ENCODE assay signal across 8 mouse cellular contexts in genomic region chr9:48834006-48834405, GRCm38 (mm10). TPM values are rescaled to one million over a fixed set of nuclear protein-coding genes. Genes with fewer than 3 reads are reported as not detected.
DNase-seq lines count a peak whose midpoint lies in the region; ATAC-seq lines count a peak whose summit lies in the region.

No protein-coding gene starts in this region.

- intact Hi-C loops in heart, postnatal 14 days (cut with DNase I), result loop anchor here (5.0 kb wide), 1 partner anchor 47 kb away; no protein-coding TSS in a partner anchor

- peaks cover 75% of the 10 kb centered on the region for H3K27me3 ChIP-seq in heart, embryonic 11.5 days (ENCODE audit: control insufficient read depth, insufficient read depth, low read length)
- peaks cover 90% of the 10 kb centered on the region for H3K27me3 ChIP-seq in embryonic facial prominence, embryonic 13.5 days
- H3K27me3 ChIP-seq in hindbrain, embryonic 14.5 days (ENCODE audit: control insufficient read depth, insufficient read depth, low read length), result peaks cover 19% of the 10 kb centered on the region; the same call in 1 of the 2 replicates
- H3K27me3 ChIP-seq in midbrain, embryonic 13.5 days, result peaks cover 35% of the 10 kb centered on the region

- no peak overlapping the region for H3K27ac ChIP-seq in heart, embryonic 11.5 days (ENCODE audit: low read depth, low read length)
- H3K27ac ChIP-seq in embryonic facial prominence, embryonic 13.5 days, result no peak overlapping the region
- H3K27ac ChIP-seq in hindbrain, embryonic 14.5 days, result no peak overlapping the region
- H3K27ac ChIP-seq in midbrain, embryonic 13.5 days, result no peak overlapping the region

- peak overlapping the region; percentile 51; the same call in 1 of the 2 replicates for H3K4me3 ChIP-seq in heart, embryonic 11.5 days (ENCODE audit: low read depth, low read length)
- H3K4me3 ChIP-seq in embryonic facial prominence, embryonic 13.5 days, result peak overlapping the region; percentile 60
- peak overlapping the region; percentile 75 for H3K4me3 ChIP-seq in hindbrain, embryonic 14.5 days (replicated peaks; ENCODE audit: low read length)
- H3K4me3 ChIP-seq in midbrain, embryonic 13.5 days (replicated peaks), result peak overlapping the region; percentile 77

- no peak for ATAC-seq in heart, embryonic 11.5 days (replicated peaks; ENCODE audit: insufficient number of reproducible peaks, low FRiP score, low TSS enrichment)
- no peak for ATAC-seq in embryonic facial prominence, embryonic 13.5 days (ENCODE audit: insufficient number of reproducible peaks, insufficient read depth, low FRiP score, low TSS enrichment, low read depth)
- no peak for ATAC-seq in hindbrain, embryonic 14.5 days (ENCODE audit: low FRiP score)
- ATAC-seq in midbrain, embryonic 13.5 days, result no peak
- no peak for ATAC-seq in erythroblast, adult 5-6 weeks (replicated peaks; ENCODE audit: low FRiP score, poor library complexity, severe bottlenecking)

- H3K9ac ChIP-seq in heart, embryonic 11.5 days (ENCODE audit: low read depth, low read length), result no peak overlapping the region
- no peak overlapping the region for H3K9ac ChIP-seq in embryonic facial prominence, embryonic 13.5 days
- H3K9ac ChIP-seq in hindbrain, embryonic 14.5 days, result 0 out of 2 replicates have a peak overlapping the region, but pooled peaks have one; percentile 71
- peak overlapping the region; percentile 83 for H3K9ac ChIP-seq in midbrain, embryonic 13.5 days (replicated peaks)

- H3K9me3 ChIP-seq in heart, embryonic 11.5 days (replicated peaks; ENCODE audit: control insufficient read depth, low read length), result no peaks in the 10 kb centered on the region
- H3K9me3 ChIP-seq in embryonic facial prominence, embryonic 13.5 days, result no peaks in the 10 kb centered on the region
- H3K9me3 ChIP-seq in hindbrain, embryonic 14.5 days (ENCODE audit: control insufficient read depth, low read length), result no peaks in the 10 kb centered on the region
- H3K9me3 ChIP-seq in midbrain, embryonic 13.5 days, result no peaks in the 10 kb centered on the region

- no peaks in the 10 kb centered on the region for H3K36me3 ChIP-seq in heart, embryonic 11.5 days (ENCODE audit: control insufficient read depth, insufficient read depth, low read length)
- no peaks in the 10 kb centered on the region for H3K36me3 ChIP-seq in embryonic facial prominence, embryonic 13.5 days
- peaks cover 6% of the 10 kb centered on the region; the same call in 1 of the 2 replicates for H3K36me3 ChIP-seq in hindbrain, embryonic 14.5 days (replicated peaks; ENCODE audit: control insufficient read depth, insufficient read depth)
- H3K36me3 ChIP-seq in midbrain, embryonic 13.5 days, result 0 out of 2 replicates have a peak, but pooled peaks cover 14% of the 10 kb centered on the region

- 15% methylated on average over 4 of the region's 4 CpGs for WGBS in heart, embryonic 11.5 days (ENCODE audit: insufficient replicate concordance)
- WGBS in embryonic facial prominence, embryonic 13.5 days, result 26% methylated on average over 4 of the region's 4 CpGs
- WGBS in hindbrain, embryonic 14.5 days, result 20% methylated on average over 4 of the region's 4 CpGs
- WGBS in midbrain, embryonic 13.5 days, result 18% methylated on average over 4 of the region's 4 CpGs

- peak overlapping the region; percentile 100 for H3K4me2 ChIP-seq in heart, embryonic 11.5 days
- H3K4me2 ChIP-seq in embryonic facial prominence, embryonic 13.5 days, result peak overlapping the region; percentile 99
- H3K4me2 ChIP-seq in hindbrain, embryonic 14.5 days (replicated peaks), result peak overlapping the region; percentile 93
- peak overlapping the region; percentile 99 for H3K4me2 ChIP-seq in midbrain, embryonic 13.5 days (replicated peaks)

- DNase-seq in heart, postnatal 14 days, result no peak
- no peak for DNase-seq in hindbrain, embryonic 14.5 days (ENCODE audit: low spot score)
- no peak for DNase-seq in spleen, postnatal 14 days (ENCODE audit: low spot score in 2 of 2)
- DNase-seq in gastrocnemius, adult 8-10 months (ENCODE audit: low spot score in 2 of 2), result no peak

- H3K4me1 ChIP-seq in heart, embryonic 11.5 days (ENCODE audit: control insufficient read depth, insufficient read depth, low read length), result peaks cover 17% of the 10 kb centered on the region; the same call in 1 of the 2 replicates
- H3K4me1 ChIP-seq in embryonic facial prominence, embryonic 13.5 days, result peaks cover 27% of the 10 kb centered on the region
- peaks cover 11% of the 10 kb centered on the region; the same call in 1 of the 2 replicates for H3K4me1 ChIP-seq in hindbrain, embryonic 14.5 days (replicated peaks; ENCODE audit: control insufficient read depth, insufficient read depth, low read length)
- peaks cover 42% of the 10 kb centered on the region for H3K4me1 ChIP-seq in midbrain, embryonic 13.5 days (replicated peaks)

RNA-seq across cellular contexts. Expression of gene Zbtb16, which starts 2.0 kb away (rescaled TPM):
- 0.57 and 0.75 TPM in 2 replicates for polyA plus RNA-seq in heart, embryonic 11.5 days (2014; fragmentation: Nextera tagmentation; extraction: Ambion mirVana)
- 100 to 1,000 TPM; 144 to 166 TPM for total RNA-seq in heart, postnatal 14 days (2021)
- polyA plus RNA-seq in embryonic facial prominence, embryonic 13.5 days (2015; fragmentation: Nextera tagmentation; extraction: Ambion mirVana), result 1.9 and 2.2 TPM in 2 replicates
- 5.3 and 6.0 TPM in 2 replicates for polyA plus RNA-seq in hindbrain, embryonic 14.5 days (2014; fragmentation: Nextera tagmentation; extraction: Ambion mirVana)
- polyA plus RNA-seq in midbrain, embryonic 13.5 days (2015; fragmentation: Nextera tagmentation; extraction: Ambion mirVana), result 6.8 and 7.2 TPM in 2 replicates
- total RNA-seq in gastrocnemius, adult 8-10 months (2022), result 100 to 1,000 TPM; 106 to 199 (median 117) TPM
- 1.7 and 2.9 TPM in 2 replicates for total RNA-seq in erythroblast, adult 5-6 weeks (2015; ENCODE audit: low replicate concordance)
- 0.77 and 1.8 TPM in 2 replicates for total RNA-seq in erythroblast, adult 5-6 weeks (2017; ENCODE audit: low replicate concordance)

Comparison
In these comparisons a context has a peak if more than half of its experiments do, and no peak if none do; other contexts are left out.
1. H3K9ac ChIP-seq: peak in hindbrain, embryonic 14.5 days (single experiment) and midbrain, embryonic 13.5 days (single experiment); none in heart, embryonic 11.5 days (single experiment) and embryonic facial prominence, embryonic 13.5 days (single experiment).
2. Peak in every context shown above with its lines, with median percentiles within 50 percentile points of each other: H3K4me2 ChIP-seq and H3K4me3 ChIP-seq.